Mouse (Mus musculus) thymus, adult 2 months (tissue): ENCODE measurements around the gene Ctsll3.

ENCODE experiments used
- CTCF ChIP-seq: fragments of 200-500 bp; IDR thresholded peaks from 2 replicates; pipeline ENCODE4 v1.5.1; 2012; ENCODE audit warnings: mild to moderate bottlenecking, control low read depth, low read length, moderate library complexity, borderline replicate concordance; ENCODE audit not compliant: control insufficient read depth, poor library complexity, insufficient read depth; ENCODE audit errors: extremely low read depth
- POLR2A ChIP-seq: fragments of 200-500 bp; IDR thresholded peaks from 2 replicates; pipeline ENCODE4 v1.6.1; 2012; ENCODE audit warnings: mild to moderate bottlenecking, low read length, control low read depth, moderate library complexity; ENCODE audit not compliant: control insufficient read depth, poor library complexity, insufficient read depth; ENCODE audit errors: extremely low read depth

DNA sequence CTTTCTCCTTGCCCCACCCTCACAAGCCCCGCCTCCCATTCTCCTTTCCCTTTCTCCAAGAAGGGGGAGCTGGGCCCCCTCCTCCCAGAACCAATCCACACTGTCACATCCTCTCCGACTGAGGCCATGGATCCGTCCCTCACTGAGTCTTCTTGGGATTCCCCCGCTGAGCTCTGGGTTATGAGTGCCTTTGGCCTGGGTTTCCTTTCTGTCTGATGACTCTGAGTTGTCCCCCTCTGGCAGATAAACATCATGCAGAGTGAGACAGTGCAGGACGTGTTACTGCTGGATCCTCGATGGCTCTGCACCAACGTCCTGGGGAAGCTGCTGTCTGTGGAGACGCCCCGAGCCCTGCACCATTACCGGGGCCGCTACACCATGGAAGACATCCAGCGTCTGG, 42.3 kb downstream of the Ctsll3 start:
- TF ChIP-seq CTCF (no peak), POLR2A (no peak)
